Mouse (Mus musculus): ENCODE data around the gene Mtnr1a. TPM values are rescaled to one million over a fixed set of nuclear protein-coding genes. Genes with fewer than 3 reads are reported as not detected.
"Not testable (repeated sequence)": the region's sequence is repeated elsewhere in the genome, so short reads cannot be mapped to it uniquely, and the experiment has no call there.

Gene Mtnr1a
- total RNA-seq (2021): not detected

DNA sequence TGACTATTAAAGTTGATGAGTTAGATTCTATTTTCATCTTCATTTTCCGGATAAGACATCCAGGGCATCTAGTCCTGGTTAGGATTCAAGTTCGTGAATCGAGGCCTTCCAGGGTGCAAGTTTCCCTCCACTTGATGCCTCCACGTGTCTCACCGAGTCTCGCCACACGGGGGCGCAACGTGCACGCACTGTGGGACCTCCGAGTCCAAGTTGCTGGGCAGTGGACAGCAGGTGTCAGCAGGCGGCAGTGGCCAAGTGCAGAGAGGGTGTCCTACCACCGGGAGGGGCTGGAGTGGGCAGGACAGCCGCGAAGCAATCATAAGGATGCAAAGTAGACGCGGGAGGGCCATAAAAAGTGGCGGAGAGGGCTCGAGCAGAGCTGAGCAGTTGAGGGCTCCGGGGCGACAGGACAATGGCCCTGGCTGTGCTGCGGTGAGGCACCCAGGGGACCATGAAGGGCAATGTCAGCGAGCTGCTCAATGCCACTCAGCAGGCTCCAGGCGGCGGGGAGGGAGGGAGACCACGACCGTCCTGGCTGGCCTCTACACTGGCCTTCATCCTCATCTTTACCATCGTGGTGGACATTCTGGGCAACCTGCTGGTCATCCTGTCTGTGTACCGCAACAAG is at the start of gene Mtnr1a:
TSS of gene Mtnr1a (plus strand) at position 379 of the 628 bp plus-strand sequence.
- intact Hi-C loops (cut with DNase I): loop anchor here (1.0 kb wide), 1 partner anchor 167 kb away; no protein-coding TSS in a partner anchor
- DNase-seq (ENCODE audit: low spot score): peak; percentile 47

DNA sequence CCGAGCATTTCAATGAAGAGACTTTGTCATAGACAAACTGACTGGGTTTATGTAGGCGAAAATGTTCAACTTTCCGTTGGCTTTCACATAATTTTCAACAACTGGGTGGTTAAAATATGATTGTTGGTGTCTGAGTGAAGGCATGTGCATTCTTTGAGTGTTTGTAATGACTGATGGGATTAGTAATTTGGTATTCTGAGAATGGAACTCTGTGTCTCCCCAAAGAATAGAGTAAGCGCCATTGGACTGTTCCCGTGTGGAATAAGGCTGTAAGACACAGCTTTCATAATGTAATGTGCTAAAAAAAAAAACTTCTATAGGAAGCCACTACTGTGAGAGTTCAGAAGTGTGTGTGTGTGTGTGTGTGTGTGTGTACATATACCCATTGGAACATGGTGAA is 49.7 kb upstream of the Mtnr1a start:
- intact Hi-C loops (cut with DNase I): no loop called here

DNA sequence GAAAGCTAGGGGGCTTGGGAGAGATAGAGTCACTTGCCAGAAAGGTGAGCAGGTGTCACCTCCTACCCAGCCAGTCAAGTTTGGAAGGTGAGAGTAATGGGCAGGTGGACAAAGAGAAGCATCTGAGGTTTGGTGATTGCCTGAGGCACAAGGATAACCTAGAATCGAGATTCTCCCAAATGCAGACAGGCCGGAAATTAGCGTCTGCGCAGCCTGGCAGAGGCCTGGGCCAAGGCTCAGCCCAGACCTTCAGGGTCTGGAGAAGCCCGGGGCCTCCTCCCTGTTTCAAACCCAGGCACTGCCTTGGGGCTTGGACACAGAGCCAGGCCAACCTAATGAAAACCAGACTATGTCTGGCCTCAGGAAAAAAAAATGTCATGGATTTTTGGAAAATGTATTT is 47.8 kb upstream of the Mtnr1a start:
- intact Hi-C loops (cut with DNase I): no loop called here
- no peak for DNase-seq (ENCODE audit: low spot score)

More for the DNA sequence above, 49.7 kb upstream of the Mtnr1a start:
- no peak for DNase-seq (ENCODE audit: low spot score)

- intact Hi-C loops (cut with DNase I): no loop called here
- no peak for DNase-seq (ENCODE audit: low spot score)
These were observed 46.8 kb upstream of the Mtnr1a start for GRCm38 (mm10) chr8:45021911-45022665.

- DNase-seq (ENCODE audit: low spot score): no peak
- intact Hi-C loops (cut with DNase I): no loop called here
These were observed 40.8 kb upstream of the Mtnr1a start for GRCm38 (mm10) chr8:45028081-45028497.

GRCm38 (mm10) chr8:45038350-45038749 is 30.6 kb upstream of the Mtnr1a start:
- DNase-seq (ENCODE audit: low spot score): no peak
- intact Hi-C loops (cut with DNase I): no loop called here

DNA sequence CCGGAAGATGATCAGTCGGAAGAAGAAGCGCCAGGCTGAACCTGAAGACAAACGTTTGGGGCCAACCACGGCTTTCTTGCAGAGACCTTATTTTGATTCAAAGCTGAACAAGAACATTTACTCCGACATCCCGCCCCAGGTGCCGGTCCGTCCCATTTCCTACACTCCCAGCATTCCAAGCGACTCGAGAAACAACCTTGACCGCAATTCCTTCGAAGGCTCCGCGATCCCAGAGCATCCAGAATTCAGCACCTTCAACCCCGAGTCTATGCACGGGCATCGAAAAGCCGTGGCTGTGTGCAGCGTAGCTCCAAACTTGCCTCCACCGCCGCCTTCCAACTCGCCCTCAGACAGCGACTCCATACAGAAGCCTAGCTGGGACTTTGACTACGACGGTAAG is 24.8 kb upstream of the Mtnr1a start:
- intact Hi-C loops (cut with DNase I): no loop called here
- no peak for DNase-seq (ENCODE audit: low spot score)

- intact Hi-C loops (cut with DNase I): no loop called here
- DNase-seq (ENCODE audit: low spot score): no peak
These were observed 18.5 kb upstream of the Mtnr1a start for GRCm38 (mm10) chr8:45050451-45050850.

DNA sequence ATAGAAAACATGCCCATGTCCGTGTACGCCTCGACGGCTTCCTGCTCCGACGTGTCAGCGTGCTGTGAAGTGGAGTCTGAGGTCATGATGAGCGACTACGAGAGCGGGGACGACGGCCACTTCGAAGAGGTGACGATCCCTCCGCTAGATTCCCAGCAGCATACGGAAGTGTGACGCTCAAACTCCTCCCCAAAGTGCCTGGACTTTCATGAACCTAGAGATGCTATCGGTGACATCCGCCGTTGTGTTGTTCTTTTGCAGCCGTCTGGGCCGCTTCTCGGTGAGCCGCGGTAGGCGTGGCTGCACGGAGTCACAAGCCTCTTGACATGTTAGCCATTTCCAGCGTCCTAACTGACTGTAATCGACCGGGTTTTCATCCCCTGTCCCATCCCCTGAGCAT is 17.7 kb upstream of the Mtnr1a start:
- intact Hi-C loops (cut with DNase I): no loop called here

DNA sequence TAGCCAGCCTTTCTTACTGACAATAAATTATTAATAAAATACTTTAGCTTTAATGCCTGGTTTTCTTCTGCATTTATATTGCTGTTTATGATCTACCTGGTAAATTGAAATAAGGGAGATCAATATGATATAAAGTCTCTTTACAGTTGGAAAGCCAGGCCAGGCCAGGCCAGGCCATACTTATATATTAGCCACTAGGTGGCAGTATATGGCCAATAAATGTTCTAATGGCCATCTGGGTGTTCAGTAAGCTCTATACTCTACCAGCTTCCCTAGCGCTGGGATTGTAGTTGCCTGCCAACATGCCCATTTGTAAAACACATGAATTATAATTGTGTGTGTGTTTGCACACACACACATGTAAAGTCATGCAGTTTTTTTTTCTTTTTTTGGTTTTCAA is 16.7 kb upstream of the Mtnr1a start:
- intact Hi-C loops (cut with DNase I): no loop called here

More for the DNA sequence above, 17.7 kb upstream of the Mtnr1a start:
- no peak for DNase-seq (ENCODE audit: low spot score)

GRCm38 (mm10) chr8:45052618-45053017 is 16.3 kb upstream of the Mtnr1a start:
- intact Hi-C loops (cut with DNase I): no loop called here

More for the DNA sequence above, 16.7 kb upstream of the Mtnr1a start:
- no peak for DNase-seq (ENCODE audit: low spot score)

DNA sequence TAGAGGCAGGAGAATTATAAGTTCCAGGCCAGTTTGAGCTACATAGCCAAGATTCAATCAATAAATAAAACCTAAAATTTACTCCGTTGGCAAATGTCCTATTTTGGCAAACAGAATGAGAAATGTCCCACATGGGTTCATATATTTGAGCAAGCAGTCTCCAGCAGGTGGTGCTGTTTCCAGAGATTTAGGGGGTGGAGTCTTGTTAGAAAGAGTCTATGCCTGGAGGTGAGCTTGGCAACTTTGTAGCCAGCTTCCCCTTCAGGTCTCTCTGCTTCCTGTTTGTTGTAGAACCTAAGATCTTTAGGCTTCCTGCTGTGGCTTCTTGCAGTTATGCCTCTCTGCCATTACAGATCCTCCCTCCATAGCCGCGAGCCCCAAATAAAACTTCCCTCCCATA is 13.4 kb upstream of the Mtnr1a start:
- DNase-seq (ENCODE audit: low spot score): no peak
- intact Hi-C loops (cut with DNase I): no loop called here

More at GRCm38 (mm10) chr8:45052618-45053017, 16.3 kb upstream of the Mtnr1a start:
- no peak for DNase-seq (ENCODE audit: low spot score)

DNA sequence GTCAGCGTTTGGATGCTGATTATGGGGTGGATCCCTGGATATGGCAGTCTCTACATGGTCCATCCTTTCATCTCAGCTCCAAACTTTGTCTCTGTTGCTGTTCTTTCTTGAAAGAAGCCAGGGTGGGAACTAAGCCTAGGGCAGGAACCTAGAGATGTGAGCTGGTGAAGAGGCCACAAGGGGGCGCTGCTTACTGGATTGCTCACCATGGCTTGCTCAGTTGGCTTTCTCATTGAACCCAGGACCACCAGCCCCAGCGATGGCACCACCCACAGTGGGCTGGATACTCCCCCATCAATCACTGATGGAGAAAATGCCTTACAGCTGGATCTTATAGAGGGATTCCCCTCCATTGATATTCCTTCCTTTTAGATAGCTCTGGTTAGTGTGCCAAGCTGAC is 12.1 kb upstream of the Mtnr1a start:
- no peak for DNase-seq (ENCODE audit: low spot score)
- intact Hi-C loops (cut with DNase I): no loop called here

DNA sequence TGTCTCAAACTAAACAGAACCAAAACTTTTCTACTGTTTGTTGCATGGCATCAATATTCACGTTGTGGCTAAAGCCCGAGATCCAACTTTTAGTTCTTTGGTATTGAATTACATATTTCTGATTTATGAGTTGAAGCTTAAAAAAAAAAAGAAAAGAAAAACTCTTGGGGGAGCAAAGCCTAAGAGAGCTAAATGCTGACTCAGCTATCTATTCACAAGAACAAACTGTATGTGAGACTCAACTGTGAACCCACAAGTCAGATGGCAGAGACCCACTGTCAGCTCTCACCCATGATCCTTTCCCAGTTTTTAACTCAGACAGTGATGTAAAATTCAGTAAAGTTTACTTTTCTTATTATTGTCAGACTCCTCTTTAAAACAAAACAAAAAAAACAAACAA is 8.9 kb upstream of the Mtnr1a start:
- DNase-seq (ENCODE audit: low spot score): no peak
- intact Hi-C loops (cut with DNase I): no loop called here

DNA sequence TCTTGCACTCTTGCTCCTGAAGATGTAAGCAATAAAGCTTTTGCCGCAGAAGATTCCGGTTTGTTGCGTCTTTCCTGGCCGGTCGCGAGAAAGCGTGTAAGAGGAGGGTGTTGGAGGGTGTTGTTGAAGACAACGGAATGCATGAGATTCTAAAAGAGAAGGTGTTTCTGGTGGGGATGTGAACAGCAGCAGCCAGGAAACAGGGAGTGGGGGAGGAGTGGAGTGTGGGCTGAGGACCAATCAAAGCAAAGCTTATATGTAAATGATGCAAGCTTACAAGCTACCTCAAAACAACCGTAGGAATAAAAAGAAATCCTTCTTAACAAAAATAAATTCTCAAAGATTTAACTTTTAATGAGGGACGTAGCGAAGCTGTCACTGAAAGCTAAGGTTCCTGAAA is 6.6 kb upstream of the Mtnr1a start:
- no peak for DNase-seq (ENCODE audit: low spot score)
- intact Hi-C loops (cut with DNase I): no loop called here

DNA sequence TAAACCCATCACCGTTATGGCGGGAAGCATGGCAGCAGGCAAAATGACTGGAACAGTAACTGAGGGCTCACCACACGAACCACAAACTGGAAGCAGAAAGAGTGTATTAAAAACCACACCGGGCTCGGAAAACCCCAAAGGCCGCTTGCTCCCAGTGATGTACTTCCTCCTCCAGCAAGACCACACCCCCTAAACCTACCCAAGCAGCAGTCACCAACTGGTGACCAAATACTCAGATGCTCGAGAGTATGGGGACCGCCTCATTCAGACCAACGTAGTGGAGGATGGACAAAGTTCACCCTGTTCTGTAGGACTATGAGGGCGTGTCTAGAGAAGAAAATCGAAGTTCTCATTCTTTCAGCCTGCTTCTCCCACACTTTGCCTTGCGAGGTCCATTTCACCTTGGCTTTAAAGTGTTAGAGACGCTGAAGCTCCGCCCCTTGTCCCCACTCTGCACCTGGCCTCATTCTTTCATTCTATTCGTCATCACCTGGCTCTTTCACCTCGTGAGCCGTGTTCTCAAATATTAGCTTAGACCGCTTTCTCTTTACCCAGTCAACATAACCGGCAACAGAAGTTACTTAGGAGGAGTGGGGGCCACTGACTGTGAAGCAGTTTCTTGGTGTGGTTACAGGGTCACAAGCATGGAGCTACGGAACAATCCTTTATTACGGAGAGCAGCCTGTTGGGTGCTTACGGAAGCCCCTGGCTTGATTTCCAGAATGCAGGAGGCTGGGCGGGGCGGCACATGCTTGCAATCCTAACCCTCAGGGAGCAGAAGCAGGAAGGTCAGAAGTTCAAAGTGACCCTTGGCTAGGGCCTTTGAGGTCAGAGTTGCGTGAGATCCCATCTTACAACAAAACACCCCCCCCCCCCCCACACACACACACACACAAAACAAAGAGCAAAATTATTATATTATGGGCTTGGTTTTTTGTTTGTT is 5.7 kb upstream of the Mtnr1a start:
- intact Hi-C loops (cut with DNase I): loop anchor here (1.0 kb wide), 1 partner anchor 21 kb away; no protein-coding TSS in a partner anchor

GRCm38 (mm10) chr8:45064197-45064869 is 4.6 kb upstream of the Mtnr1a start:
- intact Hi-C loops (cut with DNase I): no loop called here
- DNase-seq (ENCODE audit: low spot score): no peak

More for the DNA sequence above, 5.7 kb upstream of the Mtnr1a start:
- DNase-seq (ENCODE audit: low spot score): no peak

GRCm38 (mm10) chr8:45065391-45065790 is 3.5 kb upstream of the Mtnr1a start:
- DNase-seq (ENCODE audit: low spot score); intact Hi-C loops (cut with DNase I): not testable (repeated sequence)

DNA sequence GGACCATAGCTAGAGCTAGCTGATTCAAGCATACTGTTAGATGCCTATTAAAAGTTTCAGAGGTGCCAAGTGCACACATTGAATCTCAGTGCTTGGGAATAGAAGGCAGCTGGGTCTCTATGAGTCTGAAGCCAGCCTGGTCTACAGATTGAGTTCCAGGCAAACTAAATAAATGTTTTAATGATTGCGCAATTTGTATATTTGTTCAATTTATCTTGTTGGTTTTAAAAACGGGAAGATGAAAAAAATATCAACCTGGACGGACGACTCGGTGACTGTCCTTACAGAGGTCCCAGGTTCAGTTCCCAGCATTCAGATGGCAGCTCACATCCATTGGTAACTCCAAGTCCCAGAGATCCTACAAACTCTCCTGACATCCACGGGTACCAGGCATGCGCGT is 2.0 kb downstream of the Mtnr1a start:
- no peak for DNase-seq (ENCODE audit: low spot score)
- intact Hi-C loops (cut with DNase I): no loop called here

- no peak for DNase-seq (ENCODE audit: low spot score)
- intact Hi-C loops (cut with DNase I): no loop called here
These were observed 11.9 kb downstream of the Mtnr1a start for GRCm38 (mm10) chr8:45080850-45081249.
